Mouse (Mus musculus): ENCODE data around the gene Pigo.
A peak's percentile ranks its signal among the peaks of the same experiment; 100 is the strongest.

Gene Pigo

GRCm38 (mm10) chr4:43025084-43025960, at the start of gene Pigo:
Gene Pigo (minus strand): TSS chr4:43025819.
- peak; percentile 93 for DNase-seq (ENCODE audit: low read depth)

DNA sequence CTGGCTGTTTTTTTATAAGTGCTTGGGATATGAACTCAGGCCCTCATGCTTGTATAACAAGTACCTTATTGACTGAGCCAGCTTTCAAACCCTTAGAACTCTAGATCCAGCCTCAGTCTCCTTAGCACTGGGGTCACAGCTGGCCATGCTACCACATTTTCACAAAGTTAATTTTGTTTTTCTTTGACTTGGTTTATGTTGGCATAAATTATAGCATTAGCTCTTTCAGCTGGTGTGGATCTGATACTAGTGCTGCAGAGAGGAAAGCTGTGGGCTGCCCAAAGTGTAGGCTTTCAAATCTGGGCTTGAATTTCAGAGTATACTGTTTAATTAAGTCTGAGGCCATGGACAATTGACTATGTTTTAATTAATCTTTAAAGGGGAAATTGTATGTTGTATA, 49.3 kb upstream of the Pigo start:
- DNase-seq (ENCODE audit: low read depth): no peak

- DNase-seq (ENCODE audit: low read depth): no peak
Observed at GRCm38 (mm10) chr4:43065471-43065870, 39.9 kb upstream of the Pigo start.

DNA sequence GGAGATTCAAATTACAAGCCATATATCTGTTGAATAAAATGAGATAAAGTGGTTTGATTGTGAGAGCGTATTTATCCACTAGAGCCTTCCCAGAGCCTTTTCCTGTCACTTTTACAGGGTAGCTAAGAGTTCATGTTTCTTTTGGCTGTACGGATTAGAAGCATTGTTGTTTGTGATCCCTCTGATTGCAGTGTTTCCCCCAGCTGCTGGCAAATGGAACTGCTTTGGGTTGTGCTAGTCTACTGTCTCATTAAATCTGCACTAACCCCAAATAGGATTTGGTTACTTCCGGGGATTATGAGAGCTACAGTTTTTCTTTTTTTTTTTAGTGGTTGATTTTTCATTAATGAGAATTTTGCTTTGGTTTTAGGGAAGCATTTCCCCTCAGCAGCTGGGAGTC, 34.7 kb upstream of the Pigo start:
- no peak for DNase-seq (ENCODE audit: low read depth)

DNA sequence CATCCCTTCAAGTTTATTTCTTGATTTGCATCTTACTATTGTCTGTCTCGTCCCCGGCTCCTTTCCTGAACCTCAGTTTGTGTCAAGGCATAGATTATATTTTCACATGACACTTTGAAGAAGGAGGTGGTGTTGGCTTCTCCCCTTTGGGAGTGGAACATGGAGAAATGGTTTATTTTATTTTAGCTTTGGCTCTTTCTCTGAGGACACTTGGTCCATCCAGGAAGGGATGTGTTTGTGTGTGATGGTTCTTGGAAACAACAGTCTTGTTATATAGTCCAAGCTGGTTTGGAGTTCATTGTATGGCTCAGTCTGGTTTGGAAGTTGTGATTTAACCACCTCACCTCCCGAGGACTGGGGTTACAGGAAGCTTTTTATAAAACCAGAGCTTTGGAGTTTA, 34.1 kb upstream of the Pigo start:
- DNase-seq (ENCODE audit: low read depth): no peak

DNA sequence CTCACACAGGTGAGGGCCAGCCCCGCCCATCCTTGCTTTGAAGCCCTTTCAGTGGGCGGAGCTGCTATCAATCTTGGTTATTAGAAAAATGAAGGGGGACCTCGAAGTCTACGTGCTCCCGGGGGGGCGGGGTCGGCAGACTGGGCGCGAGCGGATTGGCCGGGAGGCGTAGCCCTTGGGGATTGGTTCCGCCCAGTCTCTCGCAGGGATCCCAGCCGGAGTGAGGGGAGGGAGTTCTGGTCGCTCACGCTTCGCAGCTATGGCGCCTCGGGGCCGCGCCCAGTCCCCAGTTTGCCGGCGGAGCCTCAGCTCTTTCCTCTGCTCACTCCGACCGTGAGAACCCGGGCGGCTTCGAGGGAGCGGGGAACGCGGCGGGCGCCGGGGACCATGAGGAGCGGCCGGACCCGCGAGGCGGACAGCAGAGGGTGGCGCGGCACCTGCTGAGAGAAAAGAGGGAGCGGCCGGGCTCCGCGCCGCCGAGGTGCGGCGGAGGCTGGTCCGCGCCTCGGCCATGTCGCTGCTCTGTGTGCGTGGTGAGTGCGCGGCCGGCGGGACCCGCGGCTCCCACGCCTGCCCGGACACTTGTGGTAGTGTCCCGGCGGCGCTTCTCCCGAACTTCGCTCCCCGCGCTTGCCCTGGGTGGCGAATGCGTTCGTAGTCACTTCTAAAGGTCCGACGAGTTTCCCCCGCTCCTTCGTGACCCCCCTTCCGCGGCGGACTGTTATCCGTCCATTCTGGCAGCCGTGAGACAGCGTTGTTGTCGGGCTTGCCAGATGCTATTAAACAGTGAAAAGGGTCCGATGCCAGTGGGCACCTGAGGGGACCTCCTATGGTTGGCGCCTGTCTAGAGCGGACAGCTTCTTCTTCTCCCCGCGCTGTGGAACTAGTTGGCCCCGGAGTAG, 33.4 kb upstream of the Pigo start, which contains the start of gene Unc13b:
Unc13b (plus strand) TSS at position 201 of the 902 bp plus-strand sequence.
- DNase-seq (ENCODE audit: low read depth): peak; percentile 87

DNA sequence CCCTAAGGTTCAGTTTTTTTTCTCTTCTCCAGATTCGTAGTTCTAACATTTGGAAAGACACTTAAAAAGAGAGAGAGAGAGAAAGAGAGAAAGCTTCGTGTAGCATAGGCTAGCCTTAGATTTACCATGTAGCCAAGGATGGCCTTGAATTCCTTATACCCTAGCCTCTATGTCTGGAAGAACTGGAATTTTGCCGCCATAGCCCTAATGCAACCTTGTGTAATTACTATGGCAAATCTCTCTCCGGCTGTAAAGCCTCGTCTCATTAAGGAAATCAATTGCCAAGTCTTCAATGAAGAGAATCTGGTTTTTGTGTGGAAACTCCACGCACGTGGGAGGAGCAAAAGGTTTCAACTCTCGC, 32.8 kb upstream of the Pigo start:
- no peak for DNase-seq (ENCODE audit: low read depth)

DNA sequence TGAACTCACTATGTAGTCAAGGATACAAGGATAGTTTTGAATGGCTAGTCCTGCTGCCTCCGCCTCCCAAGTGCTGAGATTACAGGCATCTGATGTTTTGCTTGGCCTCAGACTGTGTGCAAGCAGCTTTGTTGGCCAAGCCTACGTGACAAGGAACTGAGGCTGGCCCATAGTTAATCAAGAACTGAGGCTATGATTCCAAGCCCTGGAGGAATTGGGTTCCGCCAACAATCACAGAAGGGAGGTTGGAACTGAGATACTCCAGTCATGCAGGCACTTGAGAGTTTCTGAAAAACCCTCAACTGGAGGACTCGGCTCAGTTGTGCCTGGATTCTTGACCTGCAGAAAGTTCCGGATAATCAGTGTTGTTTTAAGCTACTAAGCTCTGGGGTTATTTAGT, 32.0 kb upstream of the Pigo start:
- no peak for DNase-seq (ENCODE audit: low read depth)

DNA sequence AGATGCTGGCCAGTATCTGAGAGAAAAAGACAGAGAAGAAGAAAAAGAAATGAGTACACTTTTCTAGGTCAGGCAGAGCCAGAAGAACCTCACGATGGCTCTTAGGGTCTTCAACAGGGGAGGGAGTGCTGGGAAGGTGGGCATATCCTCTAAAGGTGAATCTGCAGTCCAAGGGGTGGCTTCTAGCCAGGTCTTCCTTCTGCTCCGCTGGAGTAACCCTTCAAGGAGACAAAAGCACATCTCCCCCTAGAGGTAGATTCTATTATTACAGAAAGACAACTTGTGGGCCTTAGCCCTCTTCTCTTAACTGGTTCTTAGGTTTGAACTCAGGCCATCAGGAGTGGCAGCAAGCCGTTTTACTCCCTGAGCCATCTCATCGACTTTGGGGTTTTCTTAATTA, 27.0 kb upstream of the Pigo start:
- peak; percentile 66 for DNase-seq (ENCODE audit: low read depth)

DNA sequence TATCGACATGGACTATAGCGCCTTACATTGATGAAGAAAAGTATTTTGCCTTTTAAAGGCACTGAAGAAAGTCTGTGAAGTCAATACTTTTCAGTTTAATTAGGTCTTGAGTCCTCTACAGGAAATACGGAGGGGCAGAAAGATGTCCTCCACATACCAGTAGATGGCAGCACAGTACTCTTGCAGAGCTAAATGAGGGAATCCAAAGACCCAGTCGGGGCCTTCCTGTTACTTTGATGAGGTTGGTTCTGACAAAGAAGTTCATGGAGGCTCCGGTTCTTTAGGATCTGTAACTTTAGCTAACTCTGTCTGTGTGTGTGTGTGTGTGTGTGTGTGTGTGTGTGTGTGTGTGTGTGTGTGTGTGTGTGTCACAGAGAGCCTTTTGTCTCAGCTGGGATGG, 21.6 kb upstream of the Pigo start:
- DNase-seq (ENCODE audit: low read depth): peak; percentile 80

- no peak for DNase-seq (ENCODE audit: low read depth)
Observed at GRCm38 (mm10) chr4:43046607-43047006, 21.0 kb upstream of the Pigo start.

DNA sequence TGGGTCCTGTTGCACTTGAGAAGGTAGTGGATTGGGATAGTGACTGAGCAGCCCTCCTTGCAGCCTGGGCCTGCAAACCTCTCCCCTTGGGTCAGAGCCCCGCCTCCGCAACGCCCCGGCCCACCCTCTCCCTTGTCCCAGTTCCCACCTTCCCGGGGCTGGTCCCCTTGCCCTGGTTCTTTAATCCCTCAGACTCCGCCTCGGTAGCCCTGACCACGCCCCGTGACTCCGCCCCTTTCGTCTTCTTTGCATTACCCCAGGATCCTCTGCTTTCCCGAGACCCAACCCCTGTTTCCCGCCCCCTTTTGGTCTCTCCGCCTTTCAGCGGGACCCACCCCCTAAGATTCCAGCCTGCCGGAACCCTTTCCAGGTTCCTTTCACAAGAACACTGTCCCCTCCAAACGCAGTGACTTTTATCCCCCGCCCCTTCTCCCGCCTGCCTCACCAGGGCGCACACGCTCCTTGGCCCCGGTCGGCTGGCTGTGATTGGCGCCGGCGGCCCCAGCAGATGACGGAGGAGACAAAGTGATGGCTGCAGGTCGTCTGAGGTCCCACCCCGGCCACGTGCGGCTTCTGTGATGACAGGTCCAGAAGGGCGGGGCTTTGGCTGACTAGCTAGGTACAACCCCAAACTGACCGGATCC, 20.2 kb upstream of the Pigo start, which contains the start of gene Fam214b:
Fam214b (minus strand) TSS at position 562 of the 644 bp plus-strand sequence.
- DNase-seq (ENCODE audit: low read depth): peak; percentile 83

DNA sequence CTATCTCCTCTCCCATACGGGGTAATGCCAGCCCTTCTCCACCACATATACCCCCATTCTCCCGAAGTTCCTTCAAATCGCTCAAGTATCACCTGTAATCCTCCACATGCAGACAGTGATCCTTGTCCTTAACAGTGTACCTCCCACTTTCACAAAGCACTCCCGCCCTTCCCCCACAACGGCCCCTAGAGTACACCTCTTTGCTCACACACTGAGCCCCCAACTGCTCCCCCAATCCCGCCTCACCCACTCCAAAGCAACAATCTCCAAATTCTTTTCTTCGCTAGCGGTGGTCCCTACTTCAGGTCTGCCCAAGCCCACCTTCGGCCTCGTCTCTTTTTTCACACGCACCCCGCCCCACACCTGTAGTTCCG, 19.7 kb upstream of the Pigo start:
- DNase-seq (ENCODE audit: low read depth): no peak

GRCm38 (mm10) chr4:43044673-43045072, 19.1 kb upstream of the Pigo start:
- no peak for DNase-seq (ENCODE audit: low read depth)

DNA sequence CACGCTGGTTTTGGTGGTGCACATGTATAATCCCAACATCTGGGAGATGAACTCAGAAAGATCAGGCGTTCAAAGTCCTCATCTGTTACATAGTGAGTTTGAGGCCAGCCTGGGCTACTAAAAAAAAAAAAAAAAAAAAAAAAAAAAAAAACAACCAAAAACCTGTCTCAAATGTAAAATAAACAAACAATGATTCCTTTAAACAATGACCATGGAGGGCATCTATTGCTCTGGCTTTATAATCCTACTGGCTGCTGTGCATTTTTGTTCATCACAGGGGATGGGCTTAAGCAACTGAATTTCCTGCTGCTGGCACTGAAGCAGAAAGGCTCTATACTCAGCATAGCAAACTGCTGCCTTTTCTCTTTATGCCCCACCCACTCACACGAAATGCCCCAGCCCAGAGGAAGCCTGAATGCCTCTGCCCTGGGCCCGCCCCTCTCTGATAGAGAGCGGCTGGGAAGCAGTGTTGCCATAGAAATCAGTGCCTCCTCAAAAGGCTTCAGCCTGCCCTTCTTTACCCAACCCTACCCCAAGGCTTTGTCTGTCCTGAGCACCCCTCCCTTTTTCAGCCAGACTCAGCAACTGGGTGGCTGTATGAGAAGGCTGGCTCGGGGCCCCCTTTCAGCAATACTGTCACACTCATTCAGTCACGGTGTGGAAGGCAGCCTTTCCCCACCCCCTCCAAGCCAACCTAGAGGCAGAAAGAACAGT, 18.2 kb upstream of the Pigo start:
- DNase-seq (ENCODE audit: low read depth): no peak

DNA sequence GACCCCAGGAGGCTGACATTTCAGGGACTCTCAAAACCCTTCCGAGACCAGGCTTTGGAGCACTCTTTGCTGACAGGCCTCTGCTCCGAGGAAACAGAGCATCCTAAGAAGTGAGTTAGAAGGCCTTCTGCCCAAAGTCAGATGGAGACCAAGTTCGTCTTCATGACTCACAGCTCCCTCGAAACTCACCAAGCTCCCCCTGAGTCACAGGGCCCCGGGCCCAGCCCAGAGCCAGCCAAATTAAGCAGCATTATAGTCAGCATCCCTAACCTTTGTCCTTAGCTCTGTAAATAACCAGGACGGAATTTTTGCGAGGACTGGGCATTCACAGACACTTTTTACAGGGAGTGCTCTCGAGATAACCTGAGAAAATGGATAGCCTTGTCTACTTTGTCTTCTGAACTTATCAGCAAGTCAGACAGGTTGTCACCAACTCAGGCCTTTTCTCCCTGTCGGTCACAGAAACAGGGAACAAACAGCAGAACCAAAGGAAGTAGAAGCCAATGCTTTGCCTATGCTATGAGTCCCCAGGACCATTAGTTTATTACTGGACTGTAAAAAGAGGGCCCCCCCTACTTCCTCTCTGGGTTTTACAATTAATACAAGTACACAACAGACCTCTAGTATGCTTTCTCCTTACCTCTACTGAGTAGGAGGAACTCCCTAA, 15.4 kb upstream of the Pigo start:
- DNase-seq (ENCODE audit: low read depth): no peak

- peak; percentile 97 for DNase-seq (ENCODE audit: low read depth)
Observed at GRCm38 (mm10) chr4:43040114-43040572, 14.5 kb upstream of the Pigo start.

DNA sequence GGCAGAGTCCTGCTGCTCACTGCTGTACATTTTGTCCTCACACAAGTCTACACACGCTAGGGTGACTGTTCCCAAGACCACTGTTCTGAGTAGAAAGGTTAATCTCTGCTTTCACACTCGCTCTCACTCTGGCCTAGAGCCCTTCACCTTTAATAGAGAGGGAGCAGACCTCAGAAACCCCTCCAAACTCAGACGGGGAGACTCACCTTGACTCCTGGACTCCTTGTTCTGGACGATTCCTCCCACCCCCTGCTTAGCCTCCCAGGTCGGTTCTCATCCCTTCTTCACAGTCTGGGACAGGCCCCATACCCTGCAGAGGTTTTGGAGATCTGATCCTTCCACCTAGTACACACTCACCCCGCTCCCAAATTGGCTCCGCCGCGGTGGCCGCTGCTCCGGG, 14.0 kb upstream of the Pigo start:
- no peak for DNase-seq (ENCODE audit: low read depth)

DNA sequence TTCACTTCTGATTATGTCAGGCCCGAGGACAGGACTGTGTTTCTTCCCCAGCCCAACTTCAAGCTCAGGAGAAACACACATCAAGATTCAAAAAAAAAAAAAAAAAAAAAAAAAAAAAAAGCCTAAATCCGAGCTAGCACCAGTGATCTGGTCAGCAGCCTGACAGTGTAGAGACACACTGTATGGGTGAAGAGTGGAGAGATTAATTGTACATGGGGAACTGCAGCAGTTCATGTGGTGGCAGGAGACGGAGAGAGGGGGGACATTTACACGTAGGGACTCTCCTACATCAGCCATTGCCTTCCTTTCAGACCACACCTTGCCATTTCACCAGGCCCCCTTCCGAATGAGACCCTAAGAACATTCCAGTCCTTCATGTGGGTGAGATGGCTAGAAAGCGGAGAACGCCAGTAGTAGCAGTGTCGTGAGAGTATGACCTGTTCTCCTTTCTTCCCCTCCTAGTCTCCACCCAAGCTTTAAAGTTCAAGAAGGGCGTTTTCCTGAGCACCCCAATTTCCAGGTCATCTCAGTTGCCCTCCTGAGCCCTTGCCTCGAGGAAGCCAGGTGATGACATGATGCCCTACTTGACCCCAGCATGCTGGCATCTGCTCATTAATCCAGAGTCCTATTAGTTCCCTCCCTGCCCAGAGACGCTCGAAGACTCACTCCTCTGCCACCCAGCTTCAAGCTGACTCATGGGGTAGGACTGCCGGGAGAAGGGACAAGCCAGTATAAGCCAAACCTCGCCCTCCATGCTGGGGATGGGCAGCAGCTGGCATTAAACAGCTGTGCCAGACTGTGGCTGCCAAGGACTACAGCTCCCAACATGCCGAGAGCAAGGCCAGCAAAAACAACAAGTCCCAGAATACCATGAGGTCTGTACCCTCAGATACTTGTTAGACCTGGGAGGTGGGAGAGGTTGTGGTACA, 13.2 kb upstream of the Pigo start:
- DNase-seq (ENCODE audit: low read depth): no peak
